Mouse (Mus musculus) neutrophil, adult 5-6 weeks (primary cell): ENCODE measurements around the gene Fyb2. TPM values are rescaled to one million over a fixed set of nuclear protein-coding genes. Genes with fewer than 3 reads are reported as not detected.

Experiments
- ATAC-seq: fragments of 151-379, 151-347 bp; 2 replicates; pipeline ENCODE4 v1.8.0; 2017; ENCODE audit warnings: mild to moderate bottlenecking, moderate TSS enrichment; ENCODE audit not compliant: insufficient number of reproducible peaks, poor library complexity, low FRiP score, severe bottlenecking; ENCODE audit errors: extremely low read depth
- total RNA-seq: library from RNA; stranded (forward); fragments of 200-1000 nt; gene quantifications from 2 replicates; pipeline ENCODE4 v1.2.3, GENCODE M21; 2017

The Fyb2 gene
- total RNA-seq, result not detected in 2 replicates

DNA sequence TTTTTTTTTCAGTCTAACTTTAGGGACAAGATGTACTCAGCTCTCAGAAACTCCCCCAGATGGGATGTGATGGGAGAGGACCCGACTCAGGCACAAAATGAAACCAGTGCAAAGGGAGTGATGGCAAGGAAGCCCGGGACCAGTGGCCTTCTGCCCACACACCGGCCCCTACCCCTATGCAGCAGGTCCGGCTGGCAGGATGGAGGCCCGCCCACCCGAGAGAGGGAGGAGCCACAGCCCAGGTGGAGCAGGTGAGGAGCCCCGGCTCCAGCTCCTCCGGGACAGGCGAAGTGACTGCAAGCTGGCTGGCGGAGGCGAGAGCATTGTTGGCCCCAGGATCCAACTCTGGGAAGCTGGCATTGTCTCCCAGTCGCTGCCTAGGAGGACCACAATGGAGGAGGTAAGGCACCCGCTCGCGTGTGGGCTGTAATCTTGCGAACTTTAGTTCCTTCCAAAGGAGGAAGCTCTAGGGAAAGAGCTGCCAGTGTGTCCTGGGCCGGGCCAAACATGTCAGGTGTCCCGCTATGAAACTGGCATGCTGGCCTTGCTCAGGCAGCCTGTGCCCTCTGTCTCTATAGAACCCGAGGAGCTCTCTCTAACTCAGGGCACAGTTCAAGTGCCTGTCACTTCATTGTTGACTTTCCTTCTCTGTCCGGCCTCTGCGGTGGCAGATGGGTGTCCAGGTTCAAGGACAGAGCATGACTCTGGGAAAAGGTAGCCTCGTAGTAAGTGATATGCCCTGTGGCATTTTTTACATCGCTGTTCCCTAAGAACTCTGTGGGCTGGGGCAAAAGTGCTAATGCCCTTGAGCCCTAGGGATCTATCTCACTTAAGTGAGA is at the start of gene Fyb2:
Gene Fyb2, plus strand, starts transcription at position 166 of the 839 bp plus-strand sequence.
- no peak for ATAC-seq

DNA sequence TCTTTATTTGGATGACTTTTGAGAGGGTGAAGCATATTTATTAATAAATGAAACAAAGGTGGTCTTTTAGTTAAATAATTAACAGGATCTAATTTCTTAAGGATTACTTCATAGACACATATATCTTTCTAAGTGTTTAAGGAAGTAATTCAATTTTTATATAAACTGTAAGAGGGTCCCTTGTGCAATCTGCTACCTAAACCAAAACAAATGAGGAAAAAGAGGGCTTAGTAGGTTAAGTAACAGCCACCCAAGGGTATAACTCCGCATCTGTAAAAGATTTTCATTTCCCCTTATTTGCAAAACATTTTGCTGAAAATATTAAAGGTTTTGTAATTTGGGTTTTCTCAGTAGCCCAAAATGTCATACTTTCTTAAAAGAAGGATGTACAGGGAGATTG is 48.9 kb upstream of the Fyb2 start:
- ATAC-seq, result no peak

DNA sequence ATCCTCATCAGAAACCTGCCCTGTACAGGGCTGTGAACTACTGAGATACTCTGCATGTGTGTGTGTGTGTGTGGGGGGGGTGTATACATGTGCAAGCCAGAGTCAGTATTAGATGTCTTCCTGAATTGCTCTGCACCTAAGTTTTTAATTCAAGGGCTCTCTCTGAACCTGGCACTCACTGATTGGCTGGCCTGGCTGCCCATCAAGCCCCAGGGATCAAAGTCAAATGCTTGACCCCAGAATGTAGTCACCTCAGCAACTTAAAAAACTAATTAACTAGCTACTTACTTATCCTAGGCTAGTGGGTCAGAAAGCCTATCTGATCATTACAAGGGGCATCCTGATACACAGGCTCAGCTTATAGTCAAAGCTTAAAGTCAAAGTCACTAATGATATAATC is 43.7 kb upstream of the Fyb2 start:
- no peak for ATAC-seq

DNA sequence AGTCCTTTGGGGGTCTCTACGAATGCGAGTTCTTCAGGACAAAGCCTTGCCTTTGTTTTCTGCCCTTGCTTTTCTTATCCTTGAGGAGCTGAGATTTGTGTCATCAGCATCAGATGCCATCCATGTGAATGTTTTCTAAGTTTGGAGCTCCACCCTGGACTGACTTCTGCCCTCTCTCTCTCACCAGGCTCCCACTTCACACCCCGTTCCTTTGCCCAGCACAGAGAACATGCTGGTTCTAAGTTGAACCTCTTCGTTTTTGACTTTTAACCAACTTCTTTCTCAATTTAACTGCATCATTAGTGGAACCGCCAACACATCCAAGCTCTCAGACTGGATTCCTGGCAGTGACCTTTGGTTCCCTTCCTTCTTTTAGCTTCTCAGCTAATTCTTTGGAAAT is 43.1 kb upstream of the Fyb2 start:
- ATAC-seq, result no peak

DNA sequence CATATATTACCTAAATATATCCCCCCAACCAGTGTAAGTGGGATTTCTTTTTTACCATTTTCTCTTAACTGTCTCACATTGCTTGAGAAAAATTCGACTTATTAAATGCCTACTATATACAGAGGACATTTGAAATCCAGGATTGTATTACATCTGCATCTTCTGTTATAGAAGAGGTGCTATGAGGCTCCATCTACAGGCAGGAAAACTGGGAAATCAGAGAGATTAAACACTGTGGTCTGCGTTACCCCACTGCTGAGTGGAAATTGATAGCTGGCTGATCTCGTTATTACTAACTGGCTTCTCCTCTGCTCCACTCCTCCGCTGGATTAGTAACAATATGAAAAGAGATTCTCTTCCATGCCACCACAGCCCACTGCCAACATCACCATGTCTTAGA is 37.4 kb upstream of the Fyb2 start:
- no peak for ATAC-seq

DNA sequence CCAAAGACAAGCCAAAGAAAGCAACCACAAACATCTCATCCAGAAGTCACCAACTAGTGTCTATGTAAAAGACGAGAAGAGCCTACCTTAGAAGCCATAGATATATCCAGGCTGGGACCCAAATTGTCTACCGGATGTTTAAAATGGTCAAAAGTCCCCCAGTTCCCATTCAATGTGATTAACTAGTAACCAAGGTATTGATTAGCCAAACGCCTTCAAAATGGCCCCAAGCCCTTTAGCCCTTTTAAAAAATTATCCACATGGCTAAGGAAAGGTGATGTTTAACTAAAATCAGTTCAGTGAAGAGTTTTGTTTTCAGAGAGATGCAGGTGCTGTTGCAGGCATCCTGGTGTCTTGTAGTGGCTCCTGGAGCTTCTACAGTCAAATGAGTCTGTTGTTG is 36.9 kb upstream of the Fyb2 start, which contains the start of gene C8a:
Gene C8a, minus strand, starts transcription at position 76 of the 400 bp plus-strand sequence.
- ATAC-seq, result no peak

DNA sequence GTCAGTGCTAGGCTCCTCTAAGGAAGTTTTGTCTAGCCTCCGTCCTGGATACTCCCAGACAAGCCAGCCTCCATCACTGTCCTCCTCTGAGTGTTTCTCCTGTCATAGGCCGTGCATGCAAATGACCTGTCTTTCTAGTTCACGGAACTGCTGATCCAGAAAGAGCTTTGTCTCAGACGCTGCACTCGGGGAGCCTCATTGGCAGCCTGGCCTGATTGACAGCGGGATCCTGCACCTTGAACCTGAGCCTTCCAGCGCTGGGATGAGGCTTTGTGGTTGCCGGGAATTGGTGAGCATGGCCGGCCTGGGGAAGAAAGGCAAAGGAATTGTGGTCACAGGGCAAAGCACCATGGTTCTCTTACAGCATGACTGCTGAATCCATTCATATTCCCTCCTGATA is 25.8 kb upstream of the Fyb2 start:
- ATAC-seq, result no peak

DNA sequence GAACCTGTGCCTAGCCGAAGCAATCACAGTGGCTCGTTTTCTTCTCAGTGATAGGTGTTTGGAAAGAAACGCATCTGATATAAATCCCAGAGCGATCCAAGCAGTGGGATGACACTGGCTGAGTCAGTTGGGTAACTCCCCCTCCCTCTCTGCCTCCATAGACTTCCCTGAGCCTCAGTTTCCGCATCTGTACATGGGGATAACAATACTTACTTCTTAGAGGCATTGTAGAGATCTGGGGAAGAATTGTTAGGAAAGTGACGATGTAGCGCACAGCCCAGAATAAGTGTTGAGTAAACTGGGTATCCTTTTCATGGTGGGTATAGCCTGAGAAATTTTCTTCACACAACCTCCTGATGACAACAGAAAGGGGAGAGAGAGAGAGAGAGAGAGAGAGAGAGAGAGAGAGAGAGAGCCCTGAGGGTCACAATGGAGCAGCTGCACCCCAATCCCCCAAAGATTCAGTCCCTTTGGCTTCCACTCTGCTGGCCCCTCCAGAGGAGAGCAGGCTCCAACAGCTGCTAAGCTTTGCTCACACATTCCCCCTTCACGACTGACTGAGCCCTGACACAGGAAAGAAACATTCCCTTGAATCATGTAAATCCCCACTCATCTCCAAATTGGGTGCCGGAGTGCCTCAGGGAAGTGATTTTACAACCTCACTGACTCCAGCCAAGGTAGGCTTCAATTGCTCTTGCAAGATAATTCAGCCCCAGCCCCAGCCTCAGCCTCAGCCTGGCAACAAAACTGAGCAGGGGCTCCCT is 24.6 kb upstream of the Fyb2 start:
- no peak for ATAC-seq

DNA sequence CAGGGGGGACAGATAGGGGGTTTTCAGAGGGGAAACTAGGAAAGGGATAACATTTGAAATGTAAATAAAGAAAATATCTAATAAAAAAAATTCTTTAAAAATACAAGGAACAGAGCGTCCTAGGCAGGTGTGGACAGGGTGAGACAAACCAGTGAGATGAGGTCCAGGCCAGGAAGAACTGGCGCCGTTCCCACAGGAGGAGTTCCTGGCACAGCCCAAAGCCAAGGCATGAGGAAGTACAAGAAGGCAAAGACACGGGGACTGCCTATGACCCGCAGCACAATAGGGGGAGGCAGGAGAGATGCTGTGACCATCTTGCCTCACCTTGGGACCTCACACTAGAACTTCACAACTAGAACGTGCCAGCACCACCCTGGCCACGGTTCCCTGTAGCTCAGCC is 21.5 kb upstream of the Fyb2 start:
- ATAC-seq, result no peak

DNA sequence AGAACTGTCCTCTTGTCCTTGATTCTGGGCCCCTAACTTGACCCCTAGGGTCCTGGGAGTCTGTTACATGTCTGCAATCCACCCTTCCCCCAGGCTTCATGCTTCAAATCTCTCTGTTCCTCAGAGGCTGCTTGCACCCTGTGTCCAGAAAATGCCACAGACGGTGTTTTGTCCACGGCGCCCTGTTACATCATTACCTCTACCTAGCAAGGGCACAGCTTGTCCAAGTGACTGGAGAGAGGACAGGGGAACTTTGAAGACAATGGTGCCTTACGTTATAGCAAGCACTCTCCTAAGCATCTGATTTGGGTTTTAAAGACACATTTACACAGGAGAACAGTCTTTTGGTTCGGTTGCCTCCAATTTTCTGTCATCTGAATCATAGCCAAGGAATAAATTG is 19.7 kb upstream of the Fyb2 start:
- ATAC-seq, result no peak

DNA sequence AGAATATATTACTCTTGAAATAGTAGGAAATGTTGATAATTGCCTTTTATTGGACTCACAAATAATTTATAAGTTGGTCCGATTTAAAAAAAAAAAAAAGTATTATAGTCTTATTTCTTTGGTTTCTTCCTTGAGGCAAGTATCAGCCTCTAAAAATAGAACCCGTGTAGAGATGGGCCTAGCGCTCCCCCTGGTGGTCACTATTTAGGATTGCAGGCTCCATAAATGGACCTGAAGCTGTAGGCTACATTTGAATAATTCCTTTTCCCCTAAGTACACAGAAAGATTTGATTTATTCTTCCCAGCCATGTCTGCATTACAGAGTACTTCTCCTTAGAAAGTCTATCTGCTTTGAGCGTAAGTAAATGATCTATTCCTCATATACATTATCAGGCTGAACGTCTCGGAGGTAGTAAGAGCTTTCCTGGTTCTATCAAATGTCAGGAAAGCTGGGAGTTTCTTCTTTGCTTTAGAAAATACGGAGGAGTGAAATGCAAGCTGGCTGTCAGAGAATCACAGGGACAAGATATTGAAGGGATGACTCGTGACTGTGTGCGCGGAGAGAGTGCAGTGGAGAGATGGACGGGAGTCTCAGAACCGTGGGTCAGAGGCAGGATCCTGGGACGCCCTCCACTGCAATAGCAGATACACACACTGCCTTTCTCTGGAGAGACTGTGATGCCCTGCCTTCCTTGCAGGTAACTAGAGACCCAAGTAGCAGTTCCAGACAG is 19.1 kb upstream of the Fyb2 start:
- ATAC-seq, result no peak

DNA sequence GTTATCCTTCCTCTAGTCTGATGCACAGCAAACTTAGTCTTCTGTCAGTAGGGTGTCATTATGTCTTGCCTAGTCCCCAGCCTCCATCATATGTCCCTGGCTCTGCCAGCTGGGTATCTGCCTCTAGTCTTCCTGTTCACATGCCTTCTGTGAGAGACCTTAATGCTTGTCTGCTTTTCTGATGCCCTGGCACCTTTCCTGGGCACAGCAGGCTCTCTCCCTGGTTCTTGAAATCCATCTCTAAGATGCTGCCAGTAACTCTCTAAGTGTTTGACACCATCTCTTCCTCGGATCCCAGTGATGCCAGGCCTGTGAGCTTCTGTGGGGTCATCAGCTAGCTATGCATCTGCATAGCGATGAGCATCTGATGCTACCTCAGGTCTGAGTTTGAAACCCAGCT is 10.4 kb upstream of the Fyb2 start:
- ATAC-seq, result no peak

DNA sequence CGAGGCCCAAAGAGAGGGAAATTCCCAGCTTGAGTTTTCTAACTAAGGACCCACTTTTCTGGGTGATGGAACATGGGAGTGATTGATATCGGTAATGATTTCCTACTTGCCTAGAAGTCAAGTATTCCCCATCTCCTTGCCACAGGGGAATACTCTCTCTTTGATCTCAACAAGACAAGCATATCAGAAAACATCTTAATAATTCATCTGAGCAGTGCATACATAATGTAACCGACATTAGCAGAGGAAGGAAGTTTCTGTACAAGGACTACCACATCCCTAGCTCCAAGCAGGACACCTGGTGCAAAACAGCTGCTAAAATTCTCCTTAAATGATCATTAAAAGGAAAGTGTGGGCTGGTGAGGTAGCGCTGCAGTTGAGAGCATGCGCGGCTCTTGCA is 8.2 kb upstream of the Fyb2 start:
- no peak for ATAC-seq

DNA sequence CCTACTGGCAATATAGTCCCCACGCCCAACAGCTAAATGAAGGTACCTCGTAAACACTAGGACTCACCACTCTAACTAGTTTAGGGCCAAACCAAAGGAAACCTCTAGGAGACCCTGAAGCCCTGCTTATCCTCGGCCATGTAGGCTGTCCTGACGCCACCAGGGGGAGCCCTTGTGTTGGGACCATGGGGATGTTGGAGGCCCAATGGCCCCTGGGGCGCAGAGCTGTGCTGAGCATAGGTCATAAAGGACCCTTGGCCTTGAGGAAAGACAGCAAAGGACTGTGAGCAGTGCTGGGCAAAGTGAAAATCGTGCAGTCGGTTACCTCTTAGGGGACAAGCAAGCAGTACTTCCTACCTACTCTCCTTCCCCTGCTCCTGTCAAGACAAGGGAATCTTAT is 1.6 kb upstream of the Fyb2 start:
- ATAC-seq, result no peak

DNA sequence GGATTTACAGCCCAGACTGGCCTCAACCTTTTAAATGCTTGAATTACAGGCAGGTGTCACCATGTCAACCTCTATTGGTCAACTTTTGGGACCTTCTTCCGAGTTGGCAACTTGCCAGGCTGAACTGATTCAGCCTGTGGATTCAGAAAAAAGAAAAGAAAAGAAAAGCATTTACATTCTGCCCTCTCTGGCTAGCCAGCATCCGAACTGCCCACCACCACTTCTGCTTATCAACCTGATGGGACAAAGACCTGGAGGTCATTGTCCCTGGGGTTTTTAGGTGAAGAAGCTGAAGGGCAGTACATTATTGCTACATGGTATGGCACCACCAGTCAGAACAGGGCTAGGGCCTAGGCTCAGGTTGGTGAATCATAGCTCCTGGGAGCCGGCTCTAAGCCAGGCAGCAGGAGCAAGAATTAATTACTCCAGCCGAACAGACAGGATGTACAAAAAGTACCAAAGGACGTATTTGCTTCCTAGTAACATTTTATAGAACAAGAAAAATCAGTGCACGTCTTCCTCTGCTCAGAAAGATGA is 1.5 kb downstream of the Fyb2 start:
- no peak for ATAC-seq

DNA sequence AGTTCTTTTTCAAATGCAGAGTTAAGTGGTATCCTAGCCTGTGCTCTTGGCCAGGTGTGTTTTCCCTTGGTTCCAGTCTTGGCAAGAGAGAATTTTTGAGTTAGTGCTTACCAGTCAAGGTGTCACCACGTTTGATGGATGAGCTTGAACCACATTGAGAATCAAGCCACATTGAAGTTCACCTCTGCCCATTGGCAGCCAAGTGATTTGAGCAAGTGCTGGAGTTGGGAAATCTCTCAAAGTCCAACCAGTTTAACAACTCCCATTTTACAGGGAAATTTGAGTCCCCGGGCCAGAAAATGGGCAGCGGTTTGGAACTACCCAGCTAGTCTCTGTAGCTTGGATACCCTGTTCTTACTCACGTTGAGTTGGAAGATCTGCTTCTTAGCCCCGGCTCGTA is 4.8 kb downstream of the Fyb2 start:
- no peak for ATAC-seq

DNA sequence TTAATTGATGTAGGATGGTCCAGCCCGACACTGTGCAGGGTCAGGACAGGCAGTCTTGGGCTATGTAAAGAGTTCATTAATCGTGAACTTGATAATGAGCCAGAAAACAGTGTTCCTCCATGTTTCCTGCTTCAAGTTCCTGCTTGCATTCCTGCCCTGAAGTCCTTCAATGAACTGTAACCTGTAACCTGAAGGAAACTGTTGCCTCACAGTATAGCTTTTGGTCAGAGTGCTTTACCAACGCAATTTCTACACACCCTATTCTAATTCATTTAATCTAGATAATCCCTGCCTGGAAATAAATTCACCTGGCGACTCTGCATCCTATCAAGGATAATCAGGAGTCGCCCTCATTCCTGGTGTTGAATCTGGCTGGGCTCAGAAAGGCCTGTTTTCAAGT is 12.1 kb downstream of the Fyb2 start:
- no peak for ATAC-seq

DNA sequence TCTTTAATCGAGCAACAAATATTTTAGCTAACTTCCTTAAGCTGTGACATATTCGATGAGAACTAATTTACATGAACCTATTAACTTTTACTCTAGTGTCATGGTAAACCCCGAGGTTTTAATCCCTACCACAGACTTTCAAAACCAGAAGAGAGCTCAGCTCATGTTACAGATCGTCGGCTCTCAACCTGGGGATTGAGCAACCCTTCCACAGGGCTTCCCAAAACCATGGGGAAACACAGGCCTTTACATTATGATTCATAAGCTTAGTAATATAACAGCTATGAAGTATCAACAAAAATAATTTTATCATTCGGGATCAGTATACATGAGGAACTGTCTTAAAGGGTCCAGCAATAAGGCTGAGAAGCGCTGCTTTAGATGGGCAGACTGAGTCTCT is 15.9 kb downstream of the Fyb2 start:
- ATAC-seq, result no peak

DNA sequence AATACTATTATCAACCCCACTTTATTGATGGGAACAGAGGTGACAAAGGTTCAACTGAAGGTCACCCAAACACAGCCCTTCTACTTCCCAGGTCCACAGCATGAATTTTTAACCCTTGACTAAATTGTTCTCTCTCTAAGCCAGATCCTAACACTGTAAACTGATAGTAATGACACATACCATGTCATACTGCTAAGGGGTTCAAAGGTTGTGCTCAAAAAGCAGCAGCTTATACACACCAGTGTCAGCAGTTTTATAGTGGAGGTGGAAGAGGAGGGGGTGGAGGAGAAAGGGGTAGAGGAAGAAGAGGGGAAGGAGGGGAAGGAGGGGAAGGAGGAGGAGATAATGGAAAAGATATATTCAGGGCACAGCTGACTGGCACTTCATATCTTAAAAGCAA is 20.4 kb downstream of the Fyb2 start:
- ATAC-seq, result no peak

DNA sequence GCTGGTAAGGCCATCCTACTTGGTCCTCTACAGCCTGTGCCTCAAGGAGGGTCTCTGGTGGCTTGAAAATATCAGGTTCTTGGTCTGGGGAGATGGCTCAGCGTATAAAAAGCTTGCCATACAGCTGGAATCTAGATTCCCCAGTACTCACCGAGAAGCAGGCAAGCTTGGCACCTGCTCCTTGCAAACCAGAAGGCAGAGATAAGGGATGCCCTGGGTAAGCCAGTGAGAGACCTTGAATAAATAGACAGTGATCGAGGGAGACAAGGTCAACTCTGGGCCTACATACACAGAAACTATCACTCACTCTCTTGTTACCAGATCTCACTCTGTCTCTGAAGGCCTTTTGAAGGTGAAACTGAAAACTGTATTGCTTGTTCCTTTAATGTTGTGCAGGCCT is 21.7 kb downstream of the Fyb2 start:
- no peak for ATAC-seq
